23 mouse cellular contexts compared by ENCODE assay signal in genomic region chr3:109456340-109456739, GRCm38 (mm10).
DNase-seq lines count a peak whose midpoint lies in the region; ATAC-seq lines count a peak whose summit lies in the region.
"Had no signal": no experiment of that assay in that cellular context is flagged by ENCODE, and none has a peak within 500 bp of the region (broad histone marks: within the 10 kb centered on the region; RNA-seq: fewer than 3 reads in every experiment).

No protein-coding gene starts in this region.

- no peaks in the 10 kb centered on the region for H3K4me1 ChIP-seq in kidney, embryonic 14.5 days (ENCODE audit: control insufficient read depth, insufficient read depth, low read length)
- H3K4me1 ChIP-seq: forebrain, embryonic 13.5 days; forebrain, embryonic 15.5 days had no signal

- H3K36me3 ChIP-seq in kidney, embryonic 14.5 days (ENCODE audit: control insufficient read depth, insufficient read depth, low read length): no peaks in the 10 kb centered on the region
- H3K36me3 ChIP-seq: embryonic facial prominence, embryonic 10.5 days; embryonic facial prominence, embryonic 12.5 days; forebrain, embryonic 15.5 days had no signal

- H3K4me2 ChIP-seq in kidney, embryonic 14.5 days (replicated peaks; ENCODE audit: low read depth, low read length): no peak overlapping the region
- H3K4me2 ChIP-seq: embryonic facial prominence, embryonic 12.5 days; forebrain, embryonic 13.5 days; forebrain, embryonic 15.5 days had no signal

- H3K9ac ChIP-seq in kidney, embryonic 14.5 days (ENCODE audit: low read depth, low read length): no peak overlapping the region
- H3K9ac ChIP-seq: embryonic facial prominence, embryonic 12.5 days; forebrain, embryonic 13.5 days; forebrain, embryonic 15.5 days; forebrain, postnatal 0 days had no signal

- WGBS in kidney, embryonic 14.5 days: 100% methylated on average over 1 of the region's 1 CpGs

- H3K27me3 ChIP-seq in kidney, embryonic 14.5 days (ENCODE audit: control insufficient read depth, insufficient read depth, low read length): no peaks in the 10 kb centered on the region
- H3K27me3 ChIP-seq: embryonic facial prominence, embryonic 12.5 days; forebrain, embryonic 13.5 days; forebrain, embryonic 15.5 days had no signal

- peak; percentile 51 for DNase-seq in 416B (ENCODE audit: low read depth)
- peak; percentile 29 for DNase-seq in CD4-positive helper T cell, adult 2 months (ENCODE audit: low read depth, low spot score)
- DNase-seq in left cerebral cortex, adult 11 months (ENCODE audit: low spot score): no peak
- DNase-seq in adrenal gland, postnatal 25 days: no peak
- no peak for DNase-seq in T-cell, adult 2 months (ENCODE audit: low spot score)
- DNase-seq: adrenal gland, adult 8-10 months; adrenal gland, postnatal 14 days; B cell, adult 2 months; cerebellum, adult 11 months; cerebellum, adult 18-20 months; cerebellum, adult 8-10 months; cerebellum, adult 9-11 months; cerebellum, postnatal 14 days; cerebellum, postnatal 36 days; forebrain, postnatal 0 days had no signal

- no peak overlapping the region for H3K4me3 ChIP-seq in kidney, embryonic 14.5 days (ENCODE audit: low read length)
- H3K4me3 ChIP-seq: embryonic facial prominence, embryonic 10.5 days; embryonic facial prominence, embryonic 12.5 days; forebrain, embryonic 13.5 days; forebrain, embryonic 15.5 days had no signal

- H3K9me3 ChIP-seq in kidney, embryonic 14.5 days (ENCODE audit: control insufficient read depth, low read length): no peaks in the 10 kb centered on the region
- H3K9me3 ChIP-seq: embryonic facial prominence, embryonic 10.5 days; embryonic facial prominence, embryonic 12.5 days; forebrain, embryonic 13.5 days had no signal

- H3K27ac ChIP-seq in kidney, embryonic 14.5 days (ENCODE audit: low read depth, low read length): no peak overlapping the region
- H3K27ac ChIP-seq: embryonic facial prominence, embryonic 10.5 days; embryonic facial prominence, embryonic 12.5 days; forebrain, embryonic 13.5 days; forebrain, embryonic 15.5 days had no signal

- ATAC-seq in granulocyte monocyte progenitor cell, adult 5-6 weeks (replicated peaks; ENCODE audit: poor library complexity, severe bottlenecking): peak; percentile 64
- peak; percentile 53; the same call in 1 of the 2 replicates for ATAC-seq in megakaryocyte, adult 5-6 weeks (ENCODE audit: poor library complexity, severe bottlenecking)
- no peak for ATAC-seq in kidney, embryonic 14.5 days (ENCODE audit: low FRiP score, low TSS enrichment)
- ATAC-seq: activated CD4-positive, CD25-positive, alpha-beta regulatory T cell, adult 4 months; forebrain, embryonic 13.5 days; forebrain, embryonic 15.5 days; forebrain, postnatal 0 days had no signal

Comparison
In these comparisons a context has a peak if more than half of its experiments do, and no peak if none do; other contexts are left out.
1. DNase-seq: peak in 416B (single experiment) and CD4-positive helper T cell, adult 2 months (single experiment); none in left cerebral cortex, adult 11 months (single experiment), adrenal gland, postnatal 25 days (single experiment) and T-cell, adult 2 months (single experiment).